In genomic region chr2:121022918-121023317, GRCm38 (mm10) we compare ENCODE assay signal across 22 mouse cellular contexts. TPM values are rescaled to one million over a fixed set of nuclear protein-coding genes. Genes with fewer than 3 reads are reported as not detected.
DNase-seq lines count a peak whose midpoint lies in the region; ATAC-seq lines count a peak whose summit lies in the region.
"Had no signal": no experiment of that assay in that cellular context is flagged by ENCODE, and none has a peak within 500 bp of the region (broad histone marks: within the 10 kb centered on the region; RNA-seq: fewer than 3 reads in every experiment).

No protein-coding gene starts in this region.

- 76% methylated on average over 5 of the region's 5 CpGs for WGBS in heart, embryonic 10.5 days
- 51% methylated on average over 5 of the region's 5 CpGs for WGBS in intestine, embryonic 16.5 days

- H3K36me3 ChIP-seq in heart, embryonic 10.5 days: peaks cover 3% of the 10 kb centered on the region
- H3K36me3 ChIP-seq in intestine, embryonic 16.5 days (ENCODE audit: control insufficient read depth, insufficient read depth, low read length): no peaks in the 10 kb centered on the region

- no peak overlapping the region for H3K4me3 ChIP-seq in heart, embryonic 10.5 days
- H3K4me3 ChIP-seq in intestine, embryonic 16.5 days (ENCODE audit: low read length): no peak overlapping the region
- H3K4me3 ChIP-seq: forebrain, embryonic 12.5 days; heart, embryonic 13.5 days; hindbrain, embryonic 13.5 days; left cerebral cortex, adult 2 months had no signal

- ATAC-seq in intestine, embryonic 16.5 days: peak; percentile 81
- ATAC-seq: lung, postnatal 0 days had no signal

- no peak overlapping the region for H3K9ac ChIP-seq in intestine, embryonic 16.5 days (ENCODE audit: low read depth, low read length)
- H3K9ac ChIP-seq: forebrain, embryonic 12.5 days; heart, embryonic 13.5 days; hindbrain, embryonic 13.5 days; liver, embryonic 14.5 days had no signal

- no peaks in the 10 kb centered on the region for H3K9me3 ChIP-seq in heart, embryonic 10.5 days
- no peaks in the 10 kb centered on the region for H3K9me3 ChIP-seq in intestine, embryonic 16.5 days (ENCODE audit: control insufficient read depth, low read length)
- H3K9me3 ChIP-seq: forebrain, embryonic 12.5 days; heart, embryonic 13.5 days; hindbrain, embryonic 13.5 days had no signal

- peak; percentile 78 for DNase-seq in heart, adult 11 months
- no peak for DNase-seq in heart, embryonic 10.5 days (ENCODE audit: low spot score)
- DNase-seq in NIH3T3 (ENCODE audit: low read depth): peak; percentile 27
- peak; percentile 30 to 45 for DNase-seq in kidney, postnatal 25 days
- no peak for DNase-seq in urinary bladder, postnatal 25 days (ENCODE audit: low spot score)
- no peak for DNase-seq in spleen, adult 12 weeks (ENCODE audit: low spot score)
- DNase-seq in urinary bladder, adult 18-20 months (ENCODE audit: low spot score in 2 of 2): no peak
- DNase-seq: B cell, adult 2 months; cerebellum, adult 9-10 months; layer of hippocampus, adult 9-11 months; right cerebral cortex, adult 18-20 months; thymus, adult 18-20 months had no signal

- H3K4me2 ChIP-seq in intestine, embryonic 16.5 days (ENCODE audit: low read depth, low read length): no peak overlapping the region
- H3K4me2 ChIP-seq: forebrain, embryonic 12.5 days; heart, embryonic 13.5 days; hindbrain, embryonic 13.5 days; midbrain, embryonic 11.5 days had no signal

- no peaks in the 10 kb centered on the region for H3K27me3 ChIP-seq in heart, embryonic 10.5 days (ENCODE audit: insufficient read depth, poor library complexity, severe bottlenecking)
- no peaks in the 10 kb centered on the region for H3K27me3 ChIP-seq in intestine, embryonic 16.5 days (replicated peaks; ENCODE audit: control insufficient read depth, insufficient read depth, low read length)
- H3K27me3 ChIP-seq: forebrain, embryonic 12.5 days; hindbrain, embryonic 13.5 days had no signal

- H3K27ac ChIP-seq in heart, embryonic 10.5 days: no peak overlapping the region
- H3K27ac ChIP-seq in intestine, embryonic 16.5 days (ENCODE audit: low read length): no peak overlapping the region
- H3K27ac ChIP-seq: forebrain, embryonic 12.5 days; heart, embryonic 13.5 days; hindbrain, embryonic 13.5 days; left cerebral cortex, adult 2 months; liver, embryonic 14.5 days had no signal

- no peaks in the 10 kb centered on the region for H3K4me1 ChIP-seq in heart, embryonic 10.5 days
- H3K4me1 ChIP-seq in intestine, embryonic 16.5 days (ENCODE audit: control insufficient read depth, insufficient read depth, low read length): no peaks in the 10 kb centered on the region
- H3K4me1 ChIP-seq: forebrain, embryonic 12.5 days; heart, embryonic 13.5 days; hindbrain, embryonic 13.5 days had no signal

RNA-seq across cellular contexts. Expression of gene Epb42, which starts 14.0 kb away (rescaled TPM):
- polyA plus RNA-seq in heart, embryonic 10.5 days (2016; fragmentation: Nextera tagmentation; extraction: Ambion mirVana): 19.1 and 21.1 TPM in 2 replicates
- 1.5 and 3.4 TPM in 2 replicates for polyA plus RNA-seq in intestine, embryonic 16.5 days (2015; fragmentation: Nextera tagmentation; extraction: Ambion mirVana)
- polyA plus RNA-seq: cortical plate, adult 2 months; frontal cortex, adult 2 months had no signal

RNA-seq across cellular contexts. Expression of gene Ccndbp1, which starts 14.7 kb away (rescaled TPM):
- 33.3 and 35.3 TPM in 2 replicates for polyA plus RNA-seq in heart, embryonic 10.5 days (2016; fragmentation: Nextera tagmentation; extraction: Ambion mirVana)
- polyA plus RNA-seq in intestine, embryonic 16.5 days (2015; fragmentation: Nextera tagmentation; extraction: Ambion mirVana): 34.5 and 34.6 TPM in 2 replicates

RNA-seq across cellular contexts. Expression of gene Tmem62, which starts 46.1 kb away (rescaled TPM):
- polyA plus RNA-seq in heart, embryonic 10.5 days (2016; fragmentation: Nextera tagmentation; extraction: Ambion mirVana): 3.3 and 3.4 TPM in 2 replicates
- 4.1 and 4.3 TPM in 2 replicates for polyA plus RNA-seq in intestine, embryonic 16.5 days (2015; fragmentation: Nextera tagmentation; extraction: Ambion mirVana)

RNA-seq across cellular contexts. Expression of gene Ubr1, which starts 52.4 kb away (rescaled TPM):
- polyA plus RNA-seq in heart, embryonic 10.5 days (2016; fragmentation: Nextera tagmentation; extraction: Ambion mirVana): 22.6 and 22.7 TPM in 2 replicates
- polyA plus RNA-seq in intestine, embryonic 16.5 days (2015; fragmentation: Nextera tagmentation; extraction: Ambion mirVana): 15.4 and 16.2 TPM in 2 replicates

Comparison
In these comparisons a context has a peak if more than half of its experiments do, and no peak if none do; other contexts are left out.
1. DNase-seq: peak in heart, adult 11 months (single experiment), NIH3T3 (single experiment) and kidney, postnatal 25 days (2 of 2); none in heart, embryonic 10.5 days (single experiment), urinary bladder, postnatal 25 days (single experiment), spleen, adult 12 weeks (single experiment) and urinary bladder, adult 18-20 months (0 of 2).